Mouse (Mus musculus): ENCODE data around the gene Rad51b.

Gene Rad51b

DNA sequence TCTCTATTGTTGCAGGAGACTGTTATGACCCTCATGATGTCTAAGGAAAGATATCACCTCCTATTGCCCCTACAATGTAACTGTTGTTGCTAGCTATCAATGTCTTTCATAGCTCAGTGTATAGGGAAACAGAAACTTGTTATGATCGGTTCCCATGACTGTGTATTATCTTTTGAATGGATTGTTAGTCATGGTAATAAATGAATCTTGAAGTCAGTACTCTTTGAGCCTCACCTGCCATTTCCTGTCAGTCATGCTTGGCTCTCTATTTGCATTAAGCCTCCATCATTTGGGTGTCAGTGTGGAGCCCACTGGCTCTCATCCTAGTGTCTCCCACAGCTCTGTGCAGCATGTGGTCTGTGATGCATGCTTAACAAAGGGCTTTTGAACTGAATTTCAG is 326.2 kb downstream of the Rad51b start:
- in situ Hi-C loops (cut with MboI; ENCODE audit: unreplicated experiment in 2 of 2): loop anchor here in 1 of 2 experiments (5.0 kb wide), 1 partner anchor 339 kb away; no protein-coding TSS in a partner anchor

DNA sequence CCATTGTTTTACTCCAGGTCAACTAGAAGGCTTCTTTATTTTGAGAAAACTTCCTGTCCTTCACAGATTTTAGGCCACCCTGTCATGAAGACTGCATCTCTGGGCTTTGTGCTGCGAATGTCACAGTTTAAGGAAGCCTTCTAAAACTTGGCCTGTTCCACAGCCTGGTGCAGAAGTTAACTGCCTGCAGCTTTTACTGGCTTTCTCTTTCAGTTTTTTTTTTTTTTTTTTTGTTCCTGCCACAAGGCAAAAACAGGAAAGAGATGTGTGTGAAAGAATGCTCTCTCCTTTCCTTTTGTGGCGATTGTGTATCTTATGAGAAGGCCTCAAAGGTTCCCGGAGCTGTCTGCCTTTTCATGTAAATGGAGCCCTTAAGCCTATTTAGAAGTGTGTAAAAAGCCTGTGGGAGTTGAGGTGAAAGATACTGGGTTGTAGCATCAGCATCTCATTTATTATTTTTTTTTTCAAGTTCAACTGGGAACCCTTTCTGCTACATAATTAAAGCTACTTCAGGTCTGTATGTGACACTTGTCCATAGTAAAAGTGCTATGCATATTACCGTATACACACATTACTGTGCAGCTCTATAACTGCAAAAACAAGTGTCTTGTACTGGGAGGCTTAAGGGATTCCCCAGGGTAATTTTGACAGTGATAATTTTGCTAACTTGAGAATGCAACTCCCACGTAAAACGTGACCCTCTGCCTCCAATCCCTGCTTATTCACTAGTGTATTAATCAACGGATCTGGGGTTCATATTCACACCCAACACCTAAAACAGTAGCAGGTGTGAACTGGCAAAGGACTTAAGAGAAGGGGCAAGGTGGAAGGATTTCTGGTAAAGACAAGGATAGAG is 328.8 kb downstream of the Rad51b start:
- in situ Hi-C loops (cut with MboI; ENCODE audit: unreplicated experiment in 2 of 2): loop anchor here in 1 of 2 experiments (5.0 kb wide), 1 partner anchor 126 kb away; no protein-coding TSS in a partner anchor

- in situ Hi-C loops (cut with MboI; ENCODE audit: unreplicated experiment in 2 of 2): loop anchor here in 1 of 2 experiments (5.0 kb wide), 1 partner anchor 126 kb away; no protein-coding TSS in a partner anchor
Observed at GRCm38 (mm10) chr12:79626555-79627080, 329.5 kb downstream of the Rad51b start.

DNA sequence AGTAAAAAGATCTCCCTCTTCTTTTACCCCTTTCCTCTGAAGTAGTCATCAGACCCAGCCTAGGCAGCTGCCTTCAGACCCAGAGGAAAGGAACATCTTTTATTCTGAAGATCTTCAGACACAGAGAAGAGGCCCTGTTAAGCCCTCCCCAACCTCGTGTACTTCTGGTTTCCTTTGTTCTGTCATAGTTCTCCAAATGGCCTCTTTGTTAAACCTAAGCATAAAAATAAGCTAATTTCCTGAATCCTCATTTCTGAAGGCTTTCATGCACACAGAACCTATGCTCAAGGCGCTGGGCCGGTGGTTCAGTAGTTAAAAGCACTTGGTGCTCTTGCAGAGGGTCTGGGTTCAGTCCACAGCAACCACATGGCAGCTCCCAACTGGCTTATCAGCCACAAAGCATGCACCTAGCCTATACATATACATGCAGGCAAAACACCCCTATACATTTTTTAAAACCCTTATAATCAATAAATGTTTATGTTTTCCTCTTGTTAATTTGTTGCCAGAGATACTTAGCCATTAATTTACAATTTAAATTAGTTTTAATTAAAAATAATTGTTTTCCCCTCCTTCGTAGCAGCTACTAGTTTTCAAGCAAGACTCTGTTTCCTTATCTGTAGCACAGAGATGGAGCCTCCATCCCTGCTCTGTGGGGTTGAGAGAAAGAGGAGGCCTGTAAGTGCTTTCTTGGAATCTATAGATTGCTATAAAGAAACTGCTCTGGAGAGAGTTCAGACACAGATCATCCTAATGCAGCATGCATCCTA is 330.5 kb downstream of the Rad51b start:
- in situ Hi-C loops (cut with MboI; ENCODE audit: unreplicated experiment in 2 of 2): loop anchor here in 1 of 2 experiments (5.0 kb wide), 1 partner anchor 125 kb away; no protein-coding TSS in a partner anchor

- in situ Hi-C loops (cut with MboI; ENCODE audit: unreplicated experiment in 2 of 2): loop anchor here in 1 of 2 experiments (5.0 kb wide), 1 partner anchor 124 kb away; no protein-coding TSS in a partner anchor
Observed at GRCm38 (mm10) chr12:79628121-79628774, 331.2 kb downstream of the Rad51b start.

DNA sequence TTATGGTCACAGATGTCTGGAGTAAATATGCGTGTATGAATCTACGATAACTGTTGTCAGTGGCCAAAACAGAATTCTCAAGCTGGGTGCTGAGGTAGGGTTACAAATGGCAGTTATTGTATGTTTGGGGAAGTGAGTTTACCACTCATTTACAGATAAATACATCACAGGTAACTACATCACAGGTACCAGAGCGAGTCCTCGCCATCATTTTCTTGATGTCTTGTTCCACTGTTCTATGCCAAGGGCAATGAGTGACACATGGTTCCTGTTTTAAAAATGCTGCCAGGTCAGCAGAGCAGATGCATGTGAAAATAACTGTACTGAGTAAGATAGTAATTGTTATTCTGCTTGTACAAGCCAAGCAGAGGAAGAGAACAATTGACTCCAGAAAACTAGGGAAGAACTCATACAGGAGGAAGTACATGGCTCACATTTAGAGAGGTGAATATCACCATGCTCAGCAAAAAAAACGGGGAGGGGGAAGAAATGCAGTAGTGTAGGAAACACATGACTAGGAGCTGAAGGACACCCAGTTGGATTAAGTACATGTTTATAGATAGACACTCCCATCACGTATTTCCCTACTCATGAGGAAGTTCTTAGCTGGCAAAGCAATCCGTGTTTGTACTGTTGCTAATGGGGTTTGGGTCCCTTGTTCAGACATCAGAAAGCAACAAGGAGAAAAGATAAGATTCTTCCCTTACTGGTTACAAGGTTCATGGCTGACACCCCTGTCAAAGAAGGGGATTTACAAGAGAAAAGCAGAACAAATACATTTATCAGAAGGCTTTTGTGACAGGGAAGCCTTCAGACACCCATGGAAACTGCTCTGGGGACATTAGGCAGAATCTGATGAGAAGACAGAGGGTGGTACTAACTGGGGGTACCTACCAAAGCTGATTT is 333.1 kb downstream of the Rad51b start:
- in situ Hi-C loops (cut with MboI; ENCODE audit: unreplicated experiment in 2 of 2): loop anchor here in 1 of 2 experiments (5.0 kb wide), 1 partner anchor 122 kb away; no protein-coding TSS in a partner anchor

DNA sequence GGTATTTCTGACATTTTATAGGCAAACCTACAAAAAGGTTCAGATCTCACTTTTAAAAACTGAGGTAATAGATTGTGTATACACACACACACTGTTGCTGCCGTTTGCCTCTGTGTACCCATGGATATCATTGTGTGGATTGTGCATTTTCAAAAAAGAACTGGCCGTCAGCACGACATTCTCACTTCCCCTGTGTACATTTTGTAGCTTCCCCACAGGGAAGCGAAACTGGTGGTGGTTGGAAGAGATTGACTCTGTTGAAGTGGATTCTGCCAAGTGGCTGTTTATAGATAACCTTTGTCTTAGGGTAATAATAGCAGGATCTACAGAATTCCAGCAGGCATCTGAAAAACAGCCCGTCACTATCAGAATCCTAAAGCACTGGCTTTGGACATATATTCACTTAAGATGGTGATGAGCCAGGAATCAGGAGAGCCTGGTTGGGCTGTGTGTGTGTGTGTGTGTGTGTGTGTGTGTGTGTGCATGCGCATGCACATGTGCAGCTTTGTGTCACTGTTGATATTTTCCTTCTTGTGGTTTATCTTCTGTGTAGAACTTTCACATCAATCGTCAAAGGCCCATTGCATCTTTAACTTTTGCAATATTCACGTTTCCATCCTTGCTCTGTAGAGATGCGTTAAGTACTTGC is 336.5 kb downstream of the Rad51b start:
- in situ Hi-C loops (cut with MboI; ENCODE audit: unreplicated experiment in 2 of 2): no loop called here

DNA sequence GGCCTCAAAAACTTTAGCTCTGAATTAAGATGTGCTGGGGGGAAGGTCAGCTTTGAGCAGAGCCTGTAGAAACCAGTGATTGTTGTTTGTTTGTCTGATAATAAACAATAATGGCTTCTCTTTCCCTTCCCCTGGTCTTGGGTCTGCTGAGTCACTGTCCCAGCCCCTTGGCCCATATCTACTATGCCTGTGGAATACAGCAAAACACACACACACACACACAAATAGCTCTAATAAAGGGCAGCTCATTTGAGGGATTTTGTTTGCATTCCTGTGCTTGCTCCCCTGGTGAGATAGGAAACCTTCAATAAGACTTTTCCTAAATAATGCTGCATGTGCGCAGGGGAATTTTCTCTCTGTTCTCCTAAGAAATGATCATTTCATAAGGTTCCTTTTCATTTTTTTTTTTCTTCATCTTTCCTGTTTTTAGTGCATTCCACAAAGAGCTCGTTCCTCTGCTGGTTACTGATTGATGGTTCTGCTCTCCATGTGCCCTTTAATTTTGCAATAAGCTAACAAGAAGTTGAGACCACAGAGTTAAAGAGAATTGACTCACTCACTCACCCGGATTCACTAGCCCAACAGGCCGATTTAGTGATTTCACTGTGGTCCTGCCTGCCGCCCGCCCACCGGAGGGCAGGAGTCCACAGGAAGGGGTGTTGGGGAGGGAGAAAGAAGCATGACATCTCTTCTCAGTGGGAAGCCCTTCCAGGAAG is 344.6 kb downstream of the Rad51b start:
- in situ Hi-C loops (cut with MboI; ENCODE audit: unreplicated experiment in 2 of 2): no loop called here

DNA sequence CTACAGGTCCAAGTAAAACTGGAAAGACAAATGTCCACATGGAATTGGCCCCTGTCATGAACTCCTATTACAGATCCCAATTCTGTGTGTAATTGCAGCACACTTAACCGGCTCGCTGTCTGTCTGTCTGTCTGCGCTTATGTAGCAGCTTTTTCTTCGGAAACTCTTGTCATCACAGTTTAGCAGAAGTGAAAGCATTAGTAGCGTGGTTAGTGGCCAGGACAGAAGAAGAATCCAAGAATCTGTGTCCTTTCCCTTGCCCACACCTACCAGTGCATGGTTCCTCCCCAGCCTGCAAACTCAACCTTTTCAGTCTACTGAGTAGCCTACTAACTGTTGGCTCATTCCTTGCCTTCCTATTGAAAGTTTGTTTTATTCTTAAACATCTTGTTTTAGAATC is 345.6 kb downstream of the Rad51b start:
- in situ Hi-C loops (cut with MboI; ENCODE audit: unreplicated experiment in 2 of 2): no loop called here

GRCm38 (mm10) chr12:79645656-79646055 is 348.6 kb downstream of the Rad51b start:
- in situ Hi-C loops (cut with MboI; ENCODE audit: unreplicated experiment in 2 of 2): no loop called here

GRCm38 (mm10) chr12:79646646-79647164 is 349.6 kb downstream of the Rad51b start:
- in situ Hi-C loops (cut with MboI; ENCODE audit: unreplicated experiment in 2 of 2): no loop called here

- in situ Hi-C loops (cut with MboI; ENCODE audit: unreplicated experiment in 2 of 2): no loop called here
Observed at GRCm38 (mm10) chr12:79647382-79647781, 350.3 kb downstream of the Rad51b start.

- in situ Hi-C loops (cut with MboI; ENCODE audit: unreplicated experiment in 2 of 2): no loop called here
Observed at GRCm38 (mm10) chr12:79647976-79648375, 350.9 kb downstream of the Rad51b start.

DNA sequence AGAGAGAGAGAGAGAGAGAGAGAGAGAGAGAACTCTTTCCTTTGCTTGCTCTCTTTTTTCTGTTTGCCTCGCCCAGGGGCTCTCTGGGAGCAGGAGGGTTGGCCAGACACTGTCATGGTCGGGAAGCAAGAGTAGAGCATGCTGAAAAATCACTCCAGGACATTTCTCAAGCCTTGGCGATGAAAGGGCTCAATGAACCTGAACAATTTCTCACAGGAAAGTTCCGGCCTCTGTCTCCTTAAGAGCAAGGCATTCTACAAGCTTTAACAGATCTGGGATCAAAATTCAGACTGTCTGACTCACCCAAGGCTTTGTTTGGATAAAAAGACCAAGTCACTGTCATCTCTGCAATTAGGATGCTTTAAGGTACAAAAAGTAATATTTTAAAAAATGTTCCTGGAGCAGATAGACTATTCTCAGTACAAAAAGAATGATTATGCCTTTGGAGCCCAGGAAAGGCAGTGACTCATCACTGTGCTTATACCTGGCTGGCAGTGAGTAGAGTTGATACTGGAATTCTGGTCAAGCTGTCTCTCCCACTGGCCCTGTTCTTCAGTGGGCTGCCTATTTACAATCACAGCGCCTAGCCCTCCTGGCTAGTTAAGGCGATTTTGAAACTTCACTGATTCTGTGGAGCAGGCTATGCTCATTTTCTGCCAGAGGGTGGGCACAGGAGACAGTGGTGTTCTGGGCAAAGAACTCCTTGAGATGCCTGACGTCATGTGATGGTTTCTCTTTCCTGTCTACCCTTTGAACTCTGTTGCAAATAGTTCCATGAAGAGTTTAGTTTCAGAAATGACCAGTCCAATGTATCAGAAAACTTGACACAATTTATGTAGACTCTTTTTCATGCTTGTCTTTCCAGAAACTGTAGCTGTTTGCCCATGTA is 352.0 kb downstream of the Rad51b start:
- in situ Hi-C loops (cut with MboI; ENCODE audit: unreplicated experiment in 2 of 2): no loop called here

- in situ Hi-C loops (cut with MboI; ENCODE audit: unreplicated experiment in 2 of 2): no loop called here
Observed at GRCm38 (mm10) chr12:79649796-79650195, 352.7 kb downstream of the Rad51b start.

DNA sequence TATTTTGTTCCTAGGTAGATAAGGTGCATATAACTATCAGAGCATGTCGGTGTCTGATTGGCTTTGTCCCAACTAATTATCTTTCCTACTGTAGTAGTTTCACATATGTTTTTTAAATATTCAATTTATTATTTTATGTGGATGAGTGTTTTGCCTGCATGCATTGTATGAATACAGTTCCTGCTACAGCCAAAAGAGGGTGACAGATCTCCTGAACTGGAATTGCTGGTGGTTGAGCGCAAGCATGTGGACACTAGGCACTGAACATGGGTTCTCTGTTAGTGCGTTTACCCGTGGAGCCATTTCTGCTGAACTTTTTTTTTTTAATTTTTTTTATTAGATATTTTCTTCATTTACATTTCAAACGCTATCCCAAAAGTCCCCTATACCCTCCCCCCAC is 358.1 kb downstream of the Rad51b start:
- in situ Hi-C loops (cut with MboI; ENCODE audit: unreplicated experiment in 2 of 2): no loop called here

- in situ Hi-C loops (cut with MboI; ENCODE audit: unreplicated experiment in 2 of 2): no loop called here
Observed at GRCm38 (mm10) chr12:79658861-79659260, 361.8 kb downstream of the Rad51b start.

Measured in v-Abl transformed pro-B cells (cell line).